Comparison of ENCODE assay signal across 25 mouse cellular contexts in genomic region chr6:113175469-113175868, GRCm38 (mm10).
"Had no signal": no experiment of that assay in that cellular context is flagged by ENCODE, and none has a peak within 500 bp of the region (broad histone marks: within the 10 kb centered on the region; RNA-seq: fewer than 3 reads in every experiment).

No protein-coding gene starts in this region.

- DNase-seq: gastrocnemius, adult 2 months; gastrocnemius, postnatal 10 days; gastrocnemius, postnatal 25 days; heart, adult 18-20 months; heart, postnatal 10 days; heart, postnatal 4 days; kidney, adult 18-20 months; kidney, adult 8-10 months; kidney, postnatal 10 days; kidney, postnatal 25 days; kidney, postnatal 4 days had no signal

- H3K27me3 ChIP-seq: hindbrain, embryonic 12.5 days; intestine, embryonic 15.5 days had no signal

- H3K4me1 ChIP-seq: intestine, embryonic 15.5 days had no signal

- H3K9me3 ChIP-seq: heart, embryonic 10.5 days; heart, embryonic 12.5 days; hindbrain, embryonic 10.5 days; hindbrain, embryonic 12.5 days; intestine, embryonic 15.5 days; limb, embryonic 10.5 days; limb, embryonic 12.5 days had no signal

- H3K4me2 ChIP-seq: heart, embryonic 12.5 days; hindbrain, embryonic 12.5 days; hindbrain, embryonic 14.5 days; intestine, embryonic 15.5 days; limb, embryonic 12.5 days had no signal

- H3K36me3 ChIP-seq: heart, embryonic 10.5 days; heart, embryonic 12.5 days; intestine, embryonic 15.5 days; limb, embryonic 10.5 days; limb, embryonic 12.5 days had no signal

- H3K27ac ChIP-seq: gastrocnemius, adult 2 months; heart, embryonic 10.5 days; hindbrain, embryonic 10.5 days; hindbrain, embryonic 12.5 days; hindbrain, embryonic 14.5 days; intestine, embryonic 15.5 days; layer of hippocampus, adult 2 months; left cerebral cortex, adult 2 months; limb, embryonic 10.5 days; limb, embryonic 12.5 days had no signal

- ATAC-seq: forebrain, embryonic 16.5 days; hindbrain, embryonic 16.5 days; inflammation-experienced regulatory T-cells, adult 6 months; intestine, embryonic 15.5 days; intestine, postnatal 0 days had no signal

- H3K9ac ChIP-seq: heart, embryonic 12.5 days; hindbrain, embryonic 12.5 days; hindbrain, embryonic 14.5 days; intestine, embryonic 15.5 days; limb, embryonic 12.5 days had no signal

- H3K4me3 ChIP-seq: gastrocnemius, adult 2 months; heart, embryonic 10.5 days; heart, embryonic 12.5 days; hindbrain, embryonic 10.5 days; hindbrain, embryonic 12.5 days; intestine, embryonic 15.5 days; layer of hippocampus, adult 2 months; left cerebral cortex, adult 2 months; limb, embryonic 10.5 days; limb, embryonic 12.5 days had no signal
